Mouse (Mus musculus) layer of hippocampus, adult 9-10 months (tissue): Measurements from ENCODE around the gene 4930404N11Rik.

Experiments
- DNase-seq: peaks from one replicate; pipeline ENCODE4 v3.0.0; 2022; ENCODE audit warnings: low spot score

Gene 4930404N11Rik

GRCm38 (mm10) chr10:81354738-81355477, 10.7 kb downstream of the 4930404N11Rik start:
- DNase-seq: no peak

- no peak for DNase-seq
These were observed 13.8 kb downstream of the 4930404N11Rik start for GRCm38 (mm10) chr10:81351678-81352291.

GRCm38 (mm10) chr10:81350351-81351063, 15.1 kb downstream of the 4930404N11Rik start, which contains the start of gene Hmg20b:
Gene Hmg20b (minus strand): TSS chr10:81350480.
- DNase-seq: peak; percentile 98

- DNase-seq: no peak
These were observed 15.7 kb downstream of the 4930404N11Rik start for GRCm38 (mm10) chr10:81349961-81350350.

GRCm38 (mm10) chr10:81349146-81349545, 16.5 kb downstream of the 4930404N11Rik start:
- no peak for DNase-seq

- DNase-seq: no peak
These were observed 19.1 kb downstream of the 4930404N11Rik start for GRCm38 (mm10) chr10:81346453-81347067.

- no peak for DNase-seq
These were observed 20.5 kb downstream of the 4930404N11Rik start for GRCm38 (mm10) chr10:81345162-81345534.

GRCm38 (mm10) chr10:81344421-81345161, 21.0 kb downstream of the 4930404N11Rik start:
- no peak for DNase-seq

GRCm38 (mm10) chr10:81342686-81343505, 22.7 kb downstream of the 4930404N11Rik start, which contains the start of gene Gipc3:
Gene Gipc3 (minus strand): TSS chr10:81343266.
- no peak for DNase-seq

GRCm38 (mm10) chr10:81341333-81341949, 24.2 kb downstream of the 4930404N11Rik start:
- DNase-seq: no peak

- DNase-seq: no peak
These were observed 24.9 kb downstream of the 4930404N11Rik start for GRCm38 (mm10) chr10:81340551-81341332.

- no peak for DNase-seq
These were observed 29.1 kb downstream of the 4930404N11Rik start for GRCm38 (mm10) chr10:81336558-81336957.

- DNase-seq: no peak
These were observed 29.9 kb downstream of the 4930404N11Rik start for GRCm38 (mm10) chr10:81335393-81336340.

GRCm38 (mm10) chr10:81334324-81334723, 31.3 kb downstream of the 4930404N11Rik start:
- DNase-seq: no peak

GRCm38 (mm10) chr10:81332277-81332676, 33.3 kb downstream of the 4930404N11Rik start:
- DNase-seq: no peak

- no peak for DNase-seq
These were observed 35.6 kb downstream of the 4930404N11Rik start for GRCm38 (mm10) chr10:81330007-81330406.

- no peak for DNase-seq
These were observed 36.2 kb downstream of the 4930404N11Rik start for GRCm38 (mm10) chr10:81329194-81329975.
